Mouse (Mus musculus) neural tube, embryonic 14.5 days (tissue): ENCODE measurements around the gene Kxd1. TPM values are rescaled to one million over a fixed set of nuclear protein-coding genes. Genes with fewer than 3 reads are reported as not detected.

Experiments
- ATAC-seq: fragments of 200-750 bp; cut with Nextera tagmentation; 2 replicates; pipeline ENCODE4 v1.8.0; 2017; ENCODE audit warnings: low read depth, mild to moderate bottlenecking, moderate TSS enrichment, moderate library complexity
- H3K27ac ChIP-seq: fragments of 300-500 bp; sonication (generic); 2 replicates; pipeline ENCODE4 v1.5.1; 2014; ENCODE audit warnings: low read depth, mild to moderate bottlenecking, control low read depth, low read length, moderate library complexity, mixed read lengths
- H3K27me3 ChIP-seq: fragments of 300-500 bp; sonication (generic); 2 replicates; pipeline ENCODE4 v1.6.1; 2014; ENCODE audit warnings: low read length; ENCODE audit not compliant: control insufficient read depth, insufficient read depth
- H3K36me3 ChIP-seq: fragments of 300-500 bp; sonication (generic); 2 replicates; pipeline ENCODE4 v1.6.1; 2014; ENCODE audit warnings: low read length, mixed read lengths; ENCODE audit not compliant: control insufficient read depth, insufficient read depth
- H3K4me1 ChIP-seq: fragments of 300-500 bp; sonication (generic); 2 replicates; pipeline ENCODE4 v1.6.1; 2014; ENCODE audit warnings: low read length; ENCODE audit not compliant: control insufficient read depth, insufficient read depth
- H3K4me2 ChIP-seq: fragments of 300-500 bp; sonication (generic); 2 replicates; pipeline ENCODE4 v1.6.1; 2014; ENCODE audit warnings: mild to moderate bottlenecking, low read depth, low read length, control low read depth
- H3K4me3 ChIP-seq: fragments of 300-500 bp; sonication (generic); 2 replicates; pipeline ENCODE4 v1.5.1; 2014; ENCODE audit warnings: low read depth, low read length, control low read depth, mixed read lengths
- H3K9ac ChIP-seq: fragments of 300-500 bp; sonication (generic); replicated peaks from 2 replicates; pipeline ENCODE4 v1.6.1; 2014; ENCODE audit warnings: low read depth, mild to moderate bottlenecking, control low read depth, low read length, mixed read lengths
- H3K9me3 ChIP-seq: fragments of 300-500 bp; sonication (generic); 2 replicates; pipeline ENCODE4 v1.6.1; 2016; ENCODE audit warnings: low read length; ENCODE audit not compliant: control insufficient read depth
- WGBS: fragments of 180-500 bp; shearing (Covaris S2); extraction: QIAGEN DNeasy Blood & Tissue Kit; methylation state at CpG from one replicate; pipeline ENCODE4 v1.1.7; 2014; 5-methylcytosine and 5-hydroxymethylcytosine counted together
- polyA plus RNA-seq: library from polyadenylated mRNA; unstranded; fragments of >200 nt; fragmentation: Nextera tagmentation; extraction: Ambion mirVana; gene quantifications from 2 replicates; pipeline ENCODE4 v1.2.1, GENCODE M21; 2014

Gene Kxd1
- polyA plus RNA-seq, 1 experiment from 2014 or later: 51.9 TPM

GRCm38 (mm10) chr8:70462516-70462813, 65.3 kb downstream of the Kxd1 start:
- no peak overlapping the region for H3K9ac ChIP-seq
- ATAC-seq: no peak
- H3K4me3 ChIP-seq: no peak overlapping the region
- no peaks in the 10 kb centered on the region for H3K27me3 ChIP-seq
- H3K36me3 ChIP-seq: no peaks in the 10 kb centered on the region
- 82% methylated on average over 8 of the region's 8 CpGs for WGBS
- no peak overlapping the region for H3K4me2 ChIP-seq
- no peaks in the 10 kb centered on the region for H3K4me1 ChIP-seq
- no peaks in the 10 kb centered on the region for H3K9me3 ChIP-seq
- H3K27ac ChIP-seq: no peak overlapping the region

GRCm38 (mm10) chr8:70461765-70462515, 65.8 kb downstream of the Kxd1 start:
- Histone ChIP-seq H3K36me3 (no peaks in the 10 kb centered on the region), H3K27ac (no peak overlapping the region), H3K4me1 (no peaks in the 10 kb centered on the region), H3K9me3 (no peaks in the 10 kb centered on the region), H3K4me3 (no peak overlapping the region), H3K9ac (no peak overlapping the region), H3K27me3 (no peaks in the 10 kb centered on the region), H3K4me2 (no peak overlapping the region)
- no peak for ATAC-seq
- 92% methylated on average over 16 of the region's 16 CpGs for whole genome bisulfite sequencing

GRCm38 (mm10) chr8:70460606-70461005, 67.2 kb downstream of the Kxd1 start:
- H3K27ac ChIP-seq: no peak overlapping the region
- H3K9me3 ChIP-seq: no peaks in the 10 kb centered on the region
- ATAC-seq: no peak
- H3K9ac ChIP-seq: no peak overlapping the region
- H3K4me1 ChIP-seq: no peaks in the 10 kb centered on the region
- no peaks in the 10 kb centered on the region for H3K27me3 ChIP-seq
- H3K4me3 ChIP-seq: no peak overlapping the region
- no peak overlapping the region for H3K4me2 ChIP-seq
- H3K36me3 ChIP-seq: no peaks in the 10 kb centered on the region
- 77% methylated on average over 9 of the region's 9 CpGs for WGBS

GRCm38 (mm10) chr8:70460199-70460598, 67.6 kb downstream of the Kxd1 start:
- Histone ChIP-seq H3K4me2 (no peak overlapping the region), H3K4me1 (no peaks in the 10 kb centered on the region), H3K36me3 (no peaks in the 10 kb centered on the region), H3K9me3 (no peaks in the 10 kb centered on the region), H3K9ac (no peak overlapping the region), H3K27me3 (no peaks in the 10 kb centered on the region), H3K27ac (no peak overlapping the region), H3K4me3 (no peak overlapping the region)
- no peak for ATAC-seq
- WGBS: 97% methylated on average over 5 of the region's 5 CpGs

GRCm38 (mm10) chr8:70459636-70460035, 68.1 kb downstream of the Kxd1 start:
- Histone ChIP-seq H3K36me3 (no peaks in the 10 kb centered on the region), H3K4me1 (no peaks in the 10 kb centered on the region), H3K4me3 (no peak overlapping the region), H3K4me2 (no peak overlapping the region), H3K27me3 (no peaks in the 10 kb centered on the region), H3K9ac (no peak overlapping the region), H3K9me3 (no peaks in the 10 kb centered on the region), H3K27ac (no peak overlapping the region)
- WGBS: 100% methylated on average over 2 of the region's 2 CpGs
- ATAC-seq: no peak

GRCm38 (mm10) chr8:70458462-70458861, 69.3 kb downstream of the Kxd1 start:
- H3K36me3 ChIP-seq: no peaks in the 10 kb centered on the region
- H3K9ac ChIP-seq: no peak overlapping the region
- H3K27me3 ChIP-seq: no peaks in the 10 kb centered on the region
- H3K4me3 ChIP-seq: no peak overlapping the region
- H3K9me3 ChIP-seq: no peaks in the 10 kb centered on the region
- 84% methylated on average over 3 of the region's 3 CpGs for WGBS
- H3K4me2 ChIP-seq: no peak overlapping the region
- no peaks in the 10 kb centered on the region for H3K4me1 ChIP-seq
- H3K27ac ChIP-seq: no peak overlapping the region
- no peak for ATAC-seq

Other genes starting within 250 kb of the Kxd1 start
- gene Homer3, start 245.1 kb downstream of the Kxd1 start, polyA plus RNA-seq: 16.8 and 25.5 TPM in 2 replicates
- gene Ddx49, start 225.5 kb downstream of the Kxd1 start, polyA plus RNA-seq: 44.5 and 45.9 TPM in 2 replicates
- 285 and 327 TPM in 2 replicates for gene Cope, start 225.4 kb downstream of the Kxd1 start, polyA plus RNA-seq
- gene Cers1, start 212.2 kb downstream of the Kxd1 start, polyA plus RNA-seq: 33.4 and 42.9 TPM in 2 replicates
- gene Gdf1, start 198.1 kb downstream of the Kxd1 start, polyA plus RNA-seq: 2.1 and 7.5 TPM in 2 replicates
- gene Upf1, start 174.7 kb downstream of the Kxd1 start, polyA plus RNA-seq: 14.4 and 15.0 TPM in 2 replicates
- gene Comp, start 154.4 kb downstream of the Kxd1 start, polyA plus RNA-seq: 0.20 and 0.41 TPM in 2 replicates
- 48.2 and 55.9 TPM in 2 replicates for gene Crtc1, start 88.4 kb downstream of the Kxd1 start, polyA plus RNA-seq
- gene Klhl26, start 51.0 kb downstream of the Kxd1 start, polyA plus RNA-seq: 29.4 and 30.1 TPM in 2 replicates
- gene Tmem59l, start 40.6 kb downstream of the Kxd1 start, polyA plus RNA-seq: 144 and 200 TPM in 2 replicates
- gene Crlf1, start 34.8 kb downstream of the Kxd1 start, polyA plus RNA-seq: 5.3 and 10.0 TPM in 2 replicates
- gene Rex1bd, start 21.2 kb downstream of the Kxd1 start, polyA plus RNA-seq: 152 and 172 TPM in 2 replicates
- gene Uba52, start 17.2 kb downstream of the Kxd1 start, polyA plus RNA-seq: 734 and 750 TPM in 2 replicates
- 303 and 336 TPM in 2 replicates for gene Fkbp8, start 232 bp downstream of the Kxd1 start, polyA plus RNA-seq
- 16.7 and 17.8 TPM in 2 replicates for gene Ell, start 11.5 kb upstream of the Kxd1 start, polyA plus RNA-seq
- 65.5 and 73.3 TPM in 2 replicates for gene Isyna1, start 66.4 kb upstream of the Kxd1 start, polyA plus RNA-seq
- gene Ssbp4, start 80.9 kb upstream of the Kxd1 start, polyA plus RNA-seq: 163 and 240 TPM in 2 replicates
- gene Lrrc25, start 88.2 kb upstream of the Kxd1 start, polyA plus RNA-seq: 0.20 and 1.8 TPM in 2 replicates
- gene Gdf15, start 104.5 kb upstream of the Kxd1 start, polyA plus RNA-seq: 0.54 TPM in 1 of 2 replicates, not detected in the other
- gene Pgpep1, start 132.4 kb upstream of the Kxd1 start, polyA plus RNA-seq: 74.5 and 85.2 TPM in 2 replicates
- 193 and 194 TPM in 2 replicates for gene Lsm4, start 145.3 kb upstream of the Kxd1 start, polyA plus RNA-seq
- 115 and 119 TPM in 2 replicates for gene Jund, start 171.0 kb upstream of the Kxd1 start, polyA plus RNA-seq
- gene Iqcn, start 175.5 kb upstream of the Kxd1 start, polyA plus RNA-seq: 0.13 TPM in 1 of 2 replicates, not detected in the other
- gene Gm3336, start 190.6 kb upstream of the Kxd1 start, polyA plus RNA-seq: not detected in 2 replicates
- gene Pde4c, start 195.8 kb upstream of the Kxd1 start, polyA plus RNA-seq: 0.10 and 0.27 TPM in 2 replicates
- 570 and 690 TPM in 2 replicates for gene Rab3a, start 226.7 kb upstream of the Kxd1 start, polyA plus RNA-seq
- 36.5 and 41.2 TPM in 2 replicates for gene Mpv17l2, start 233.0 kb upstream of the Kxd1 start, polyA plus RNA-seq
- gene Pik3r2, start 248.8 kb upstream of the Kxd1 start, polyA plus RNA-seq: 72.2 and 75.6 TPM in 2 replicates